Mouse (Mus musculus) lung, postnatal 36 days (tissue): ENCODE data around the gene Nhsl1.
A peak's percentile ranks its signal among the peaks of the same experiment; 100 is the strongest.

Experiments
- DNase-seq: peaks from one replicate; pipeline ENCODE4 v3.0.0; 2022; ENCODE audit warnings: mixed read lengths

The Nhsl1 gene

GRCm38 (mm10) chr10:18403992-18404391 lies 85.2 kb downstream of the Nhsl1 start:
- no peak for DNase-seq

GRCm38 (mm10) chr10:18404679-18405078 lies 85.9 kb downstream of the Nhsl1 start:
- DNase-seq = no peak

GRCm38 (mm10) chr10:18407062-18407830 lies 88.5 kb downstream of the Nhsl1 start:
- DNase-seq = peak; percentile 92

- no peak for DNase-seq
Measured at GRCm38 (mm10) chr10:18408128-18408527, 89.3 kb downstream of the Nhsl1 start.

GRCm38 (mm10) chr10:18408635-18409034 lies 89.8 kb downstream of the Nhsl1 start:
- DNase-seq = no peak

GRCm38 (mm10) chr10:18409068-18409467 lies 90.3 kb downstream of the Nhsl1 start:
- no peak for DNase-seq

- no peak for DNase-seq
Measured at GRCm38 (mm10) chr10:18411266-18411665, 92.5 kb downstream of the Nhsl1 start.

GRCm38 (mm10) chr10:18415946-18416345 lies 97.2 kb downstream of the Nhsl1 start:
- no peak for DNase-seq

GRCm38 (mm10) chr10:18418160-18418559 lies 99.4 kb downstream of the Nhsl1 start:
- DNase-seq = no peak

- no peak for DNase-seq
Measured at GRCm38 (mm10) chr10:18419508-18419907, 100.7 kb downstream of the Nhsl1 start.

- no peak for DNase-seq
Measured at GRCm38 (mm10) chr10:18420259-18421000, 101.6 kb downstream of the Nhsl1 start.

- no peak for DNase-seq
Measured at GRCm38 (mm10) chr10:18422968-18423367, 104.2 kb downstream of the Nhsl1 start.

- DNase-seq = no peak
Measured at GRCm38 (mm10) chr10:18423557-18423956, 104.8 kb downstream of the Nhsl1 start.

GRCm38 (mm10) chr10:18427866-18428265 lies 109.1 kb downstream of the Nhsl1 start:
- DNase-seq = peak; percentile 43

GRCm38 (mm10) chr10:18429533-18429932 lies 110.7 kb downstream of the Nhsl1 start:
- DNase-seq = no peak

- no peak for DNase-seq
Measured at GRCm38 (mm10) chr10:18430141-18430540, 111.4 kb downstream of the Nhsl1 start.

GRCm38 (mm10) chr10:18430973-18431372 lies 112.2 kb downstream of the Nhsl1 start:
- peak; percentile 84 for DNase-seq

GRCm38 (mm10) chr10:18431546-18431945 lies 112.8 kb downstream of the Nhsl1 start:
- no peak for DNase-seq

GRCm38 (mm10) chr10:18435454-18435853 lies 116.7 kb downstream of the Nhsl1 start:
- no peak for DNase-seq

- no peak for DNase-seq
Measured at GRCm38 (mm10) chr10:18435938-18436337, 117.2 kb downstream of the Nhsl1 start.

GRCm38 (mm10) chr10:18437584-18437983 lies 118.8 kb downstream of the Nhsl1 start:
- no peak for DNase-seq

GRCm38 (mm10) chr10:18445603-18446358 lies 127.0 kb downstream of the Nhsl1 start:
- DNase-seq = no peak

GRCm38 (mm10) chr10:18446359-18446820 lies 127.6 kb downstream of the Nhsl1 start:
- DNase-seq = peak; percentile 51
